Mouse (Mus musculus): ENCODE results near the gene Slc26a6. TPM values are rescaled to one million over a fixed set of nuclear protein-coding genes. Genes with fewer than 3 reads are reported as not detected.

Slc26a6 gene
- polyA plus RNA-seq, 1 experiment from 2014 or later = 7.6 TPM

GRCm38 (mm10) chr9:108912308-108912707 lies 59.2 kb downstream of the Slc26a6 start:
- ATAC-seq (ENCODE audit: insufficient number of reproducible peaks, insufficient read depth, low FRiP score, low read depth) = no peak
- no peaks in the 10 kb centered on the region for H3K36me3 ChIP-seq (ENCODE audit: control insufficient read depth, insufficient read depth, low read length)
- H3K4me2 ChIP-seq (ENCODE audit: low read length) = no peak overlapping the region
- 60% methylated on average over 6 of the region's 6 CpGs for WGBS
- H3K9ac ChIP-seq (ENCODE audit: low read length) = no peak overlapping the region
- no peaks in the 10 kb centered on the region for H3K27me3 ChIP-seq (ENCODE audit: control insufficient read depth, insufficient read depth, low read length)
- peaks cover 0 to 3% of the 10 kb centered on the region in 2 experiments; a peak in 1 of 4 replicates for H3K4me1 ChIP-seq (ENCODE audit: control insufficient read depth in 2 of 2, insufficient read depth in 2 of 2, low read length in 2 of 2)
- no peak overlapping the region for H3K27ac ChIP-seq (replicated peaks in 1 of 2; ENCODE audit: control insufficient read depth in 1 of 2, insufficient read depth in 1 of 2, low read depth in 2 of 2, low read length in 2 of 2)
- H3K9me3 ChIP-seq (ENCODE audit: control insufficient read depth, low read length) = no peaks in the 10 kb centered on the region
- H3K4me3 ChIP-seq (ENCODE audit: control insufficient read depth in 1 of 2, insufficient read depth in 1 of 2, low read depth in 1 of 2, low read length in 2 of 2) = no peak overlapping the region

GRCm38 (mm10) chr9:108913161-108913560 lies 60.1 kb downstream of the Slc26a6 start:
- Histone ChIP-seq H3K9ac (ENCODE audit: low read length) (no peak overlapping the region), H3K4me3 (ENCODE audit: control insufficient read depth in 1 of 2, insufficient read depth in 1 of 2, low read depth in 1 of 2, low read length in 2 of 2) (no peak overlapping the region), H3K27ac (replicated peaks in 1 of 2; ENCODE audit: control insufficient read depth in 1 of 2, insufficient read depth in 1 of 2, low read depth in 2 of 2, low read length in 2 of 2) (no peak overlapping the region), H3K36me3 (ENCODE audit: control insufficient read depth, insufficient read depth, low read length) (no peaks in the 10 kb centered on the region), H3K27me3 (ENCODE audit: control insufficient read depth, insufficient read depth, low read length) (no peaks in the 10 kb centered on the region), H3K9me3 (ENCODE audit: control insufficient read depth, low read length) (no peaks in the 10 kb centered on the region), H3K4me1 (ENCODE audit: control insufficient read depth in 2 of 2, insufficient read depth in 2 of 2, low read length in 2 of 2) (peaks cover 0 to 3% of the 10 kb centered on the region in 2 experiments; a peak in 1 of 4 replicates), H3K4me2 (ENCODE audit: low read length) (no peak overlapping the region)
- WGBS = 83% methylated on average over 7 of the region's 7 CpGs
- no peak for ATAC-seq (ENCODE audit: insufficient number of reproducible peaks, insufficient read depth, low FRiP score, low read depth)

GRCm38 (mm10) chr9:108913621-108914020 lies 60.5 kb downstream of the Slc26a6 start:
- Histone ChIP-seq H3K27ac (replicated peaks in 1 of 2; ENCODE audit: control insufficient read depth in 1 of 2, insufficient read depth in 1 of 2, low read depth in 2 of 2, low read length in 2 of 2) (no peak overlapping the region), H3K4me2 (ENCODE audit: low read length) (no peak overlapping the region), H3K4me3 (ENCODE audit: control insufficient read depth in 1 of 2, insufficient read depth in 1 of 2, low read depth in 1 of 2, low read length in 2 of 2) (no peak overlapping the region), H3K4me1 (ENCODE audit: control insufficient read depth in 2 of 2, insufficient read depth in 2 of 2, low read length in 2 of 2) (peaks cover 0 to 3% of the 10 kb centered on the region in 2 experiments; a peak in 1 of 4 replicates), H3K9me3 (ENCODE audit: control insufficient read depth, low read length) (no peaks in the 10 kb centered on the region), H3K9ac (ENCODE audit: low read length) (no peak overlapping the region), H3K27me3 (ENCODE audit: control insufficient read depth, insufficient read depth, low read length) (no peaks in the 10 kb centered on the region), H3K36me3 (ENCODE audit: control insufficient read depth, insufficient read depth, low read length) (no peaks in the 10 kb centered on the region)
- 81% methylated on average over 10 of the region's 10 CpGs for WGBS
- no peak for ATAC-seq (ENCODE audit: insufficient number of reproducible peaks, insufficient read depth, low FRiP score, low read depth)

DNA sequence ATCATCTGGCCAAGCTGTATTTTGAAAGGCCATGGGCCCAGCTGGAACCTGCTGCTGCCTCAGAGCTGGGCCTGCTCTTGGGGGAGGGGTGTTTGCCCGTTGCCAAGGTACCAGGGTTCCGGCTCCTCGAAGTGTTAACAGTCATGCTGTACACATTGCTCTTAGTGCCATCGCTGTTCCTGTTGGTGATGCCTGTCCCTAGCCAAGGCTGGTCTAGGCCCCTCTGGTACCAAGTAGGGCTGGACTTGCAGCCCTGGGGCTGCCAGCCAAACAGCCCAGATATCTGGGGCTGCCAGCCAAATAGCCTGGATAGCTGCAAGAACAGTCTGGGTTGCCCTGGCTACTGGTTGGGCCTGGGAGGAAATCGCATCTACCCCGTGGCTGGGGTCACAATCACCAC lies 61.4 kb downstream of the Slc26a6 start, which contains the start of gene Tmem89:
Tmem89 (plus strand) TSS at position 129 of the 400 bp plus-strand sequence.
- no peak within 1 kb of the TSS for H3K9ac ChIP-seq (ENCODE audit: low read length)
- H3K27ac ChIP-seq (replicated peaks in 1 of 2; ENCODE audit: control insufficient read depth in 1 of 2, insufficient read depth in 1 of 2, low read depth in 2 of 2, low read length in 2 of 2) = no peak within 1 kb of the TSS
- H3K4me3 ChIP-seq (ENCODE audit: control insufficient read depth in 1 of 2, insufficient read depth in 1 of 2, low read depth in 1 of 2, low read length in 2 of 2) = no peak within 1 kb of the TSS
- no peak; the same call in 1 of the 2 replicates for ATAC-seq (ENCODE audit: insufficient number of reproducible peaks, insufficient read depth, low FRiP score, low read depth)
- WGBS = 61% methylated on average over 6 of the region's 6 CpGs
- peaks cover 0 to 3% of the 10 kb centered on the region in 2 experiments; a peak in 1 of 4 replicates for H3K4me1 ChIP-seq (ENCODE audit: control insufficient read depth in 2 of 2, insufficient read depth in 2 of 2, low read length in 2 of 2)
- no peak within 1 kb of the TSS for H3K4me2 ChIP-seq (ENCODE audit: low read length)
- no peaks in the 10 kb centered on the region for H3K9me3 ChIP-seq (ENCODE audit: control insufficient read depth, low read length)
- no peaks in the 10 kb centered on the region for H3K27me3 ChIP-seq (ENCODE audit: control insufficient read depth, insufficient read depth, low read length)
- H3K36me3 ChIP-seq (ENCODE audit: control insufficient read depth, insufficient read depth, low read length) = no peaks in the 10 kb centered on the region

GRCm38 (mm10) chr9:108925897-108926296 lies 72.8 kb downstream of the Slc26a6 start:
- Histone ChIP-seq H3K9me3 (ENCODE audit: control insufficient read depth, low read length) (0 out of 2 replicates have a peak, but pooled peaks cover 2% of the 10 kb centered on the region), H3K27me3 (ENCODE audit: control insufficient read depth, insufficient read depth, low read length) (peaks cover 21% of the 10 kb centered on the region; the same call in 1 of the 2 replicates), H3K4me2 (ENCODE audit: low read length) (no peak overlapping the region), H3K9ac (ENCODE audit: low read length) (no peak overlapping the region), H3K36me3 (ENCODE audit: control insufficient read depth, insufficient read depth, low read length) (no peaks in the 10 kb centered on the region), H3K4me3 (ENCODE audit: control insufficient read depth in 1 of 2, insufficient read depth in 1 of 2, low read depth in 1 of 2, low read length in 2 of 2) (no peak overlapping the region), H3K4me1 (ENCODE audit: control insufficient read depth in 2 of 2, insufficient read depth in 2 of 2, low read length in 2 of 2) (no peaks in the 10 kb centered on the region), H3K27ac (replicated peaks in 1 of 2; ENCODE audit: control insufficient read depth in 1 of 2, insufficient read depth in 1 of 2, low read depth in 2 of 2, low read length in 2 of 2) (no peak overlapping the region)
- ATAC-seq (ENCODE audit: insufficient number of reproducible peaks, insufficient read depth, low FRiP score, low read depth) = no peak
- WGBS = 79% methylated on average over 8 of the region's 8 CpGs

DNA sequence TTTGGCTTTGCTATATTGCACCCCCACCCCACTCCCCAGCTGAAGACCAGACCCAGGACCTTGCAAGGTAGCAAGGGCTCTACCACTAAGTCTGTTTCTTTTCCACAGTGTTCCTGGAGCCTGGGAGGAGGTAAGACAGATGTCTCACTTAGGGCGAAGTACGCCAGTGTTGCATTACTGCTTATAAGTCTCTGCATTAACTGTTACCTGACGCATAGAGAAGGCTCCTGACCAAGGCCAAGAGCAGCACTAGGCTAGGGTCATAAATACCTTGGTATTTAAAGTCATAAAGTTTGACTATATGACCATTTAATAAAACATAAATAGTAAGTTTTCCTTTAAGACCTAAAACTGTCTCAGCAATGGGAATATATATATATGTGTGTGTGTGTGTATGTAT lies 75.3 kb downstream of the Slc26a6 start:
- 78% methylated on average over 3 of the region's 3 CpGs for WGBS
- Histone ChIP-seq H3K4me1 (ENCODE audit: control insufficient read depth in 2 of 2, insufficient read depth in 2 of 2, low read length in 2 of 2) (no peaks in the 10 kb centered on the region), H3K27me3 (ENCODE audit: control insufficient read depth, insufficient read depth, low read length) (peaks cover 14% of the 10 kb centered on the region; the same call in 1 of the 2 replicates), H3K4me2 (ENCODE audit: low read length) (no peak overlapping the region), H3K4me3 (ENCODE audit: control insufficient read depth in 1 of 2, insufficient read depth in 1 of 2, low read depth in 1 of 2, low read length in 2 of 2) (no peak overlapping the region), H3K9me3 (ENCODE audit: control insufficient read depth, low read length) (no peaks in the 10 kb centered on the region), H3K9ac (ENCODE audit: low read length) (no peak overlapping the region), H3K27ac (replicated peaks in 1 of 2; ENCODE audit: control insufficient read depth in 1 of 2, insufficient read depth in 1 of 2, low read depth in 2 of 2, low read length in 2 of 2) (no peak overlapping the region), H3K36me3 (ENCODE audit: control insufficient read depth, insufficient read depth, low read length) (no peaks in the 10 kb centered on the region)
- ATAC-seq (ENCODE audit: insufficient number of reproducible peaks, insufficient read depth, low FRiP score, low read depth) = no peak

GRCm38 (mm10) chr9:108935991-108936390 lies 82.9 kb downstream of the Slc26a6 start:
- no peaks in the 10 kb centered on the region for H3K9me3 ChIP-seq (ENCODE audit: control insufficient read depth, low read length)
- 13% methylated on average over 3 of the region's 3 CpGs for WGBS
- no peak overlapping the region for H3K27ac ChIP-seq (replicated peaks in 1 of 2; ENCODE audit: control insufficient read depth in 1 of 2, insufficient read depth in 1 of 2, low read depth in 2 of 2, low read length in 2 of 2)
- H3K4me1 ChIP-seq (ENCODE audit: control insufficient read depth in 2 of 2, insufficient read depth in 2 of 2, low read length in 2 of 2) = peaks cover 0 to 4% of the 10 kb centered on the region in 2 experiments; a peak in 2 of 4 replicates
- no peak overlapping the region for H3K4me3 ChIP-seq (ENCODE audit: control insufficient read depth in 1 of 2, insufficient read depth in 1 of 2, low read depth in 1 of 2, low read length in 2 of 2)
- peak overlapping the region; percentile 15; the same call in 1 of the 2 replicates for H3K4me2 ChIP-seq (ENCODE audit: low read length)
- no peaks in the 10 kb centered on the region for H3K27me3 ChIP-seq (ENCODE audit: control insufficient read depth, insufficient read depth, low read length)
- H3K9ac ChIP-seq (ENCODE audit: low read length) = no peak overlapping the region
- no peak for ATAC-seq (ENCODE audit: insufficient number of reproducible peaks, insufficient read depth, low FRiP score, low read depth)
- peaks cover 31% of the 10 kb centered on the region for H3K36me3 ChIP-seq (ENCODE audit: control insufficient read depth, insufficient read depth, low read length)
